ENCODE assay signal across 9 mouse cellular contexts in genomic region chr17:31344172-31344801, GRCm38 (mm10). TPM values are rescaled to one million over a fixed set of nuclear protein-coding genes. Genes with fewer than 3 reads are reported as not detected.
A peak's percentile ranks its signal among the peaks of the same experiment; 100 is the strongest.
DNase-seq lines count a peak whose midpoint lies in the region; ATAC-seq and TF ChIP-seq lines count a peak whose summit lies in the region.
"Had no signal": no experiment of that assay in that cellular context is flagged by ENCODE, and none has a peak within 500 bp of the region (broad histone marks: within the 10 kb centered on the region; RNA-seq: fewer than 3 reads in every experiment).

No protein-coding gene starts in this region.

- H3K4me2 ChIP-seq in midbrain, embryonic 16.5 days (ENCODE audit: low read length) = no peak overlapping the region
- no peak overlapping the region for H3K4me2 ChIP-seq in limb, embryonic 14.5 days (replicated peaks; ENCODE audit: low read depth, low read length, severe bottlenecking)
- H3K4me2 ChIP-seq: neural tube, embryonic 12.5 days had no signal

- H3K9ac ChIP-seq in midbrain, embryonic 16.5 days (ENCODE audit: low read depth, low read length) = no peak overlapping the region
- no peak overlapping the region for H3K9ac ChIP-seq in limb, embryonic 14.5 days (ENCODE audit: low read depth, low read length, severe bottlenecking)
- H3K9ac ChIP-seq: neural tube, embryonic 12.5 days had no signal

- no peak overlapping the region for H3K4me3 ChIP-seq in midbrain, embryonic 10.5 days
- H3K4me3 ChIP-seq in midbrain, embryonic 16.5 days (ENCODE audit: low read depth, low read length) = no peak overlapping the region
- H3K4me3 ChIP-seq in limb, embryonic 14.5 days (replicated peaks; ENCODE audit: low read length) = no peak overlapping the region
- H3K4me3 ChIP-seq: neural tube, embryonic 12.5 days had no signal

- H3K27ac ChIP-seq in midbrain, embryonic 10.5 days (replicated peaks) = 0 out of 2 replicates have a peak overlapping the region, but pooled peaks have one; percentile 33
- no peak overlapping the region for H3K27ac ChIP-seq in midbrain, embryonic 16.5 days (ENCODE audit: low read length)
- H3K27ac ChIP-seq in limb, embryonic 14.5 days (replicated peaks; ENCODE audit: low read depth, low read length) = no peak overlapping the region
- H3K27ac ChIP-seq: neural tube, embryonic 12.5 days had no signal

- ATAC-seq in midbrain, embryonic 16.5 days = no peak
- ATAC-seq in erythroblast, adult 5-6 weeks (replicated peaks; ENCODE audit: low FRiP score, poor library complexity, severe bottlenecking) = peak; percentile 68
- peak; percentile 48 for ATAC-seq in inflammation-experienced regulatory T-cells, adult 6 months
- no peak for ATAC-seq in limb, embryonic 14.5 days (ENCODE audit: low FRiP score, low read depth)

- peak; percentile 75 for DNase-seq in midbrain, embryonic 10.5 days (ENCODE audit: low spot score)
- peak; percentile 84 for DNase-seq in brain, adult 2 months (ENCODE audit: low read depth, low spot score)
- peak; percentile 53 for DNase-seq in limb, embryonic 14.5 days (ENCODE audit: low spot score)
- DNase-seq in retina, adult 2 months (ENCODE audit: low read depth, low spot score) = peak; percentile 41
- DNase-seq in thymus, postnatal 36 days = peak; percentile 72 to 78

- no peaks in the 10 kb centered on the region for H3K9me3 ChIP-seq in midbrain, embryonic 10.5 days (replicated peaks)
- no peaks in the 10 kb centered on the region for H3K9me3 ChIP-seq in midbrain, embryonic 16.5 days (replicated peaks; ENCODE audit: control insufficient read depth, low read length, poor library complexity, severe bottlenecking)
- H3K9me3 ChIP-seq in limb, embryonic 14.5 days (ENCODE audit: control insufficient read depth, low read length) = no peaks in the 10 kb centered on the region
- H3K9me3 ChIP-seq: neural tube, embryonic 12.5 days had no signal

- 40% methylated on average over 5 of the region's 5 CpGs for WGBS in midbrain, embryonic 10.5 days
- WGBS in midbrain, embryonic 16.5 days = 39% methylated on average over 5 of the region's 5 CpGs
- 45% methylated on average over 5 of the region's 5 CpGs for WGBS in limb, embryonic 14.5 days

- H3K4me1 ChIP-seq in midbrain, embryonic 10.5 days = peaks cover 16% of the 10 kb centered on the region
- peaks cover 3% of the 10 kb centered on the region; the same call in 1 of the 2 replicates for H3K4me1 ChIP-seq in midbrain, embryonic 16.5 days (ENCODE audit: control insufficient read depth, insufficient read depth, low read length)
- no peaks in the 10 kb centered on the region for H3K4me1 ChIP-seq in limb, embryonic 14.5 days (ENCODE audit: control insufficient read depth, insufficient read depth, low read length)

- no peaks in the 10 kb centered on the region for H3K27me3 ChIP-seq in midbrain, embryonic 10.5 days (ENCODE audit: low read depth, poor library complexity, severe bottlenecking)
- H3K27me3 ChIP-seq in midbrain, embryonic 16.5 days (ENCODE audit: control insufficient read depth, insufficient read depth, low read depth, low read length) = no peaks in the 10 kb centered on the region
- H3K27me3 ChIP-seq in limb, embryonic 14.5 days (ENCODE audit: control insufficient read depth, insufficient read depth, low read length) = no peaks in the 10 kb centered on the region
- H3K27me3 ChIP-seq: neural tube, embryonic 12.5 days had no signal

- H3K36me3 ChIP-seq in midbrain, embryonic 10.5 days = no peaks in the 10 kb centered on the region
- H3K36me3 ChIP-seq in midbrain, embryonic 16.5 days (ENCODE audit: control insufficient read depth, insufficient read depth, low read length) = 0 out of 2 replicates have a peak, but pooled peaks cover 2% of the 10 kb centered on the region
- no peaks in the 10 kb centered on the region for H3K36me3 ChIP-seq in limb, embryonic 14.5 days (ENCODE audit: control insufficient read depth, insufficient read depth, low read length)

- no peak for TF ChIP-seq POLR2A in limb, embryonic 14.5 days (IDR thresholded peaks at IDR 0.05; ENCODE audit: borderline replicate concordance, extremely low read depth, insufficient read depth, insufficient read length)

RNA-seq across cellular contexts. Expression of gene Pde9a, which starts 41.7 kb away (rescaled TPM):
- 12.1 and 21.1 TPM in 2 replicates for polyA plus RNA-seq in midbrain, embryonic 10.5 days (2016; fragmentation: Nextera tagmentation; extraction: Ambion mirVana)
- 33.1 and 41.0 TPM in 2 replicates for polyA plus RNA-seq in midbrain, embryonic 16.5 days (2015; fragmentation: Nextera tagmentation; extraction: Ambion mirVana)
- not detected in 2 replicates for total RNA-seq in erythroblast, adult 5-6 weeks (2015; ENCODE audit: low replicate concordance)
- total RNA-seq in erythroblast, adult 5-6 weeks (2017; ENCODE audit: low replicate concordance) = not detected in 2 replicates
- not detected for polyA plus RNA-seq in inflammation-experienced regulatory T-cells, adult 6 months (2017; shearing (Covaris generic))
- 47.3 and 77.7 TPM in 2 replicates for polyA plus RNA-seq in limb, embryonic 14.5 days (2012; rRNA removed)
- 27.2 and 33.5 TPM in 2 replicates for polyA plus RNA-seq in limb, embryonic 14.5 days (2014; fragmentation: Nextera tagmentation; extraction: Ambion mirVana)

RNA-seq across cellular contexts. Expression of gene Slc37a1, which starts 57.7 kb away (rescaled TPM):
- polyA plus RNA-seq in midbrain, embryonic 10.5 days (2016; fragmentation: Nextera tagmentation; extraction: Ambion mirVana) = 6.4 and 6.9 TPM in 2 replicates
- 12.9 and 20.1 TPM in 2 replicates for polyA plus RNA-seq in midbrain, embryonic 16.5 days (2015; fragmentation: Nextera tagmentation; extraction: Ambion mirVana)
- 0.58 and 2.7 TPM in 2 replicates for total RNA-seq in erythroblast, adult 5-6 weeks (2015; ENCODE audit: low replicate concordance)
- total RNA-seq in erythroblast, adult 5-6 weeks (2017; ENCODE audit: low replicate concordance) = 1.1 and 7.0 TPM in 2 replicates
- polyA plus RNA-seq in inflammation-experienced regulatory T-cells, adult 6 months (2017; shearing (Covaris generic)) = 10 to 100 TPM; 19.0 to 39.4 (median 23.5) TPM
- 1.8 and 2.4 TPM in 2 replicates for polyA plus RNA-seq in limb, embryonic 14.5 days (2012; rRNA removed)
- polyA plus RNA-seq in limb, embryonic 14.5 days (2014; fragmentation: Nextera tagmentation; extraction: Ambion mirVana) = 1.5 and 1.6 TPM in 2 replicates

Comparison
In these comparisons a context has a peak if more than half of its experiments do, and no peak if none do; other contexts are left out.
1. ATAC-seq: peak in erythroblast, adult 5-6 weeks (single experiment) and inflammation-experienced regulatory T-cells, adult 6 months (single experiment); none in midbrain, embryonic 16.5 days (single experiment) and limb, embryonic 14.5 days (single experiment).
2. Peak in every context shown above with its lines, with median percentiles within 50 percentile points of each other: DNase-seq.